Mouse (Mus musculus): Measurements from ENCODE around the gene Tgfa. TPM values are rescaled to one million over a fixed set of nuclear protein-coding genes. Genes with fewer than 3 reads are reported as not detected.

Tgfa gene
- polyA plus RNA-seq, 1 experiment from 2014 or later: 3.0 TPM

DNA sequence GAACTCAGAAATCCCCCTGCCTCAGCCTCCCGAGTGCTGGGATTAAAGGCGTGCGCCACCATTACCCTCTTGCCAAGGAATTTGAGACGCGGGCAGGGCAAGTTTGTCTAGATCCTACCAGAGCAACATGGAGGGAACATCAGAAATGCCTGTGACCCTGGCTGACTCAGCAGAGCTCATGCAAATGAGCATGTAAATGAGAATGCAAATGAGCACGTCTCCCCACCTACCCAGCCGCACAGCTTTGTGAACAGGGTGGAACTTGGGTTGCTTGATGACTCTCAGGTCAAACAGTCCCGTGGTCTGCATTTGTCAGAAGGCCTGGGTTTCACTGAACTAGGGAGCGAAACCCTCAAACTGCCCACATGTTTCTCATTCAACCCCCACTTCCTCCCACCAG lies 128.0 kb downstream of the Tgfa start:
- no peaks in the 10 kb centered on the region for H3K27me3 ChIP-seq (ENCODE audit: insufficient read depth, low read length)
- WGBS (ENCODE audit: insufficient replicate concordance): 90% methylated on average over 9 of the region's 9 CpGs
- ATAC-seq (no peak), DNase-seq (no peak)
- H3K4me3 ChIP-seq (ENCODE audit: low read depth, low read length): no peak overlapping the region
- TF ChIP-seq CTCF (IDR thresholded peaks at IDR 0.05; ENCODE audit: low read depth) (no peak), EP300 (IDR thresholded peaks at IDR 0.05; ENCODE audit: low read depth) (no peak)
- H3K4me1 ChIP-seq (ENCODE audit: insufficient read depth): no peaks in the 10 kb centered on the region
- no peak overlapping the region for H3K27ac ChIP-seq (ENCODE audit: low read depth)
- no peak overlapping the region for H3K9ac ChIP-seq (replicated peaks)
- H3K9me3 ChIP-seq (ENCODE audit: low read length): no peaks in the 10 kb centered on the region
- no peak overlapping the region for H3K4me2 ChIP-seq (ENCODE audit: low read depth, low read length)
- H3K36me3 ChIP-seq (replicated peaks; ENCODE audit: insufficient read depth, low read length): no peaks in the 10 kb centered on the region

DNA sequence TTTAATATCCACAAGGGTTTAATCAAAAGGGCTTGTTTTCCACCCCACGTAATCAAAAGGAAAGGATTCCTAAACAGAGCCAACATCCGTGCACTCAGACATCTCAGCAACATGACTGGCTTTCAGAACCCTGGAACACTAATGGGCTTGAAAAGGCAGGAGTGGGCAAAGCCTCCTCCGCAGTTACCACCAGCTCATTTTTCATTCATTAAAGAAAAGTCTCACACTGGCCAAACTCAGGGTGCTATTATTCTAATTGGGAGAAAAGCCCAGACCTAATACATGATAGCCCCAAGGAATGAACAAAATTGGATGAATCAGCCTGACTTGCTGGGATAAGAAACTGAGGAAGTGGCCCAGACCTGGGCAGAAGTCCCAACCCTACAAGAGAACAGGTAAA lies 129.4 kb downstream of the Tgfa start:
- Histone ChIP-seq H3K9ac (replicated peaks) (no peak overlapping the region), H3K36me3 (replicated peaks; ENCODE audit: insufficient read depth, low read length) (no peaks in the 10 kb centered on the region), H3K4me1 (ENCODE audit: insufficient read depth) (no peaks in the 10 kb centered on the region), H3K9me3 (ENCODE audit: low read length) (no peaks in the 10 kb centered on the region), H3K4me3 (ENCODE audit: low read depth, low read length) (no peak overlapping the region), H3K27ac (ENCODE audit: low read depth) (no peak overlapping the region), H3K4me2 (ENCODE audit: low read depth, low read length) (no peak overlapping the region), H3K27me3 (ENCODE audit: insufficient read depth, low read length) (no peaks in the 10 kb centered on the region)
- no peak for DNase-seq
- WGBS (ENCODE audit: insufficient replicate concordance): 76% methylated on average over 3 of the region's 3 CpGs
- TF ChIP-seq CTCF (IDR thresholded peaks at IDR 0.05; ENCODE audit: low read depth) (no peak), EP300 (IDR thresholded peaks at IDR 0.05; ENCODE audit: low read depth) (no peak)
- ATAC-seq: no peak

Other genes starting within 250 kb of the Tgfa start
- 20.8 and 23.9 TPM in 2 replicates for gene Dusp11, start 233.6 kb upstream of the Tgfa start, polyA plus RNA-seq (2015; fragmentation: Nextera tagmentation; extraction: Ambion mirVana)
- not detected in 2 replicates for gene Figla, start 179.1 kb upstream of the Tgfa start, polyA plus RNA-seq (2015; fragmentation: Nextera tagmentation; extraction: Ambion mirVana)
- 22.0 and 28.1 TPM in 2 replicates for gene Add2, start 166.5 kb upstream of the Tgfa start, polyA plus RNA-seq (2015; fragmentation: Nextera tagmentation; extraction: Ambion mirVana)
- 69.8 and 74.1 TPM in 2 replicates for gene Fam136a, start 170.4 kb downstream of the Tgfa start, polyA plus RNA-seq (2015; fragmentation: Nextera tagmentation; extraction: Ambion mirVana)
- 174 and 204 TPM in 2 replicates for gene Snrpg, start 176.1 kb downstream of the Tgfa start, polyA plus RNA-seq (2015; fragmentation: Nextera tagmentation; extraction: Ambion mirVana)
- gene Pcyox1, start 201.9 kb downstream of the Tgfa start, polyA plus RNA-seq (2015; fragmentation: Nextera tagmentation; extraction: Ambion mirVana): 69.6 and 80.4 TPM in 2 replicates
- gene Tia1, start 209.0 kb downstream of the Tgfa start, polyA plus RNA-seq (2015; fragmentation: Nextera tagmentation; extraction: Ambion mirVana): 15.2 and 17.2 TPM in 2 replicates
- gene Gm44790, start 231.4 kb downstream of the Tgfa start, polyA plus RNA-seq (2015; fragmentation: Nextera tagmentation; extraction: Ambion mirVana): not detected in 2 replicates
- 9.5 and 10.4 TPM in 2 replicates for gene C87436, start 243.2 kb downstream of the Tgfa start, polyA plus RNA-seq (2015; fragmentation: Nextera tagmentation; extraction: Ambion mirVana)

All from liver, postnatal 0 days (tissue).